Mouse (Mus musculus) liver, postnatal 0 days (tissue): ENCODE data around the gene Slc7a11.

Experiments used
- CTCF ChIP-seq: sonication (generic); IDR thresholded peaks from 2 replicates; pipeline ENCODE4 v1.5.1; 2016; ENCODE audit warnings: antibody characterized with exemption, low read depth
- EP300 ChIP-seq: IDR thresholded peaks from 2 replicates; pipeline ENCODE4 v1.6.1; 2016; ENCODE audit warnings: antibody characterized with exemption, low read depth, mild to moderate bottlenecking

DNA sequence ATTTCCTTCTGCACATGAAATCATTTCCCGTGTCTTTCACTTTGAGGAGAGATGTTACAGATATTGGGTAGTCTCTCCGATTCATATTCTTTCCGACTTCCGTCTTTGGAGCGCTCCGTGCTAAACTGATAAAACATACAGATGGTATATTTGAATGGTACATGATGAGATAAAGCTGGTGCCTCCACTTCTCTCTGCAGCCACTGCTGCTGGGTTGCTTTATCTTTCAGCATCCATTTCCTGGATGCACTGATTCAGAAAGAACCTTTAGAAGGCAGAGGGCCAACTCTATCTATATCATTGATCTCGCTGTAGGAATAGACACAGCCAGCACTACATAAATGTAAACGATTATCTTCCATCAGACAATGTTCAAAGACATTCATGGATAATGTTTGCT, 12.6 kb downstream of the Slc7a11 start:
- TF ChIP-seq EP300: no peak
- no peak for TF ChIP-seq CTCF
